Mouse (Mus musculus): ENCODE data around the gene Fsip1. TPM values are rescaled to one million over a fixed set of nuclear protein-coding genes. Genes with fewer than 3 reads are reported as not detected.

Gene Fsip1
- polyA plus RNA-seq, 1 experiment: 0.04 TPM

DNA sequence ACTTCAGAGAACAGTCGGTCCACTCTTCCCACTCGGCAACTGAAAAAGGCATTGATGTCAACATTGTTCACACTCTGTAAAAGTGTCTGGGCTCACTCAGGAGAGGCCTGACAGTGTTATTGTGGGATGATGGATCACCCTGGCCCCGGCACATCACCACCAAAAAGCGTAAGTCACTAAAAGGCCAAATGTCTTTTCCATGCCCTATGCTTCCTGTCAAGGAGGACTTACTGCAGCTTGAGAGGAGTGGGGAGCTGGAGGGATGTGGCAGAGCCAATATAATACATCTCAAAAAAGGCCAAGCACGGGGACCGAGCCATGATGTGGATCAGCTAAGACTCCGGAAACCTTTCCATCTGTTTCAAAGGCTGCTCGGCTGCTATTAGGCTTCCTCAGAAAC is 2.2 kb downstream of the Fsip1 start:
- no peak for DNase-seq (ENCODE audit: low spot score)

DNA sequence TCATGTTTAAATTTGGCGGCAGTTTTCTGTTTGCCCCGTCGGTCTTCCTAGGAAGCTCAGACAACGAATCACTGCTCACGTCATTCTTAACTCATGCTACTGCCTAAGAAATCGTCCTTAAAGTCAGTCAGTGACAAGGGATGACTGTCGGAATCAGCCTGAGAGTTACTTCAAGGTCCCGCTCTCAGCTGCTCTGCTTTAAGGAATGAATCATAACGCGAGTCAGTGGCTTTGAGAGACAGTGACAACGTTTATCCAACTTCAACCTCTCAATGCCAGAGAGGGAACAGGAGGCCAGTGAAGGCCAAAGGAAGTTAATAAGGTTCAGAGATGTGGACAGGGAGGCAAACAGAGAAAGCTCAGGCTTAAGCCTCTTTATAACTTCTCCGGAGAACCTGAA is 7.8 kb downstream of the Fsip1 start:
- no peak for DNase-seq (ENCODE audit: low spot score)

DNA sequence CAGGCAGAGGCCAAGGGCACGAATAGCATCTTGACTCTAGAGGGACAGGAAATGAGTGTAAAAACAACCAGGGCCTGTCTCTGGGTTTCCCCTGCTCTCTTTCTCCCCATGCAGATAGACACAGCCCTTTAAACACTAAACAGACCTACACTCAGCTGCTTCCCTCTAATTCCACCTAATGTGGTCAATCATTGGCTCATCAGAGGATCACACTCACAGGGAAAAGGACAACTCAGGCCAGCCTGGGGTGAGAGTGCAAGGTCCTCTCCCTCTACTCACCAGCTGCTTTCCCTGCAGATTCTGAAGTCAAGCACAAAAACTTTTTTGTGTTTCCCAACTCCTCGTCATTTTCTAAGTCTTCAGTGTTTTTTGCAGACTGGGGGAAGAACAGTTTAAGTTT is 8.8 kb downstream of the Fsip1 start:
- DNase-seq (ENCODE audit: low spot score): no peak

DNA sequence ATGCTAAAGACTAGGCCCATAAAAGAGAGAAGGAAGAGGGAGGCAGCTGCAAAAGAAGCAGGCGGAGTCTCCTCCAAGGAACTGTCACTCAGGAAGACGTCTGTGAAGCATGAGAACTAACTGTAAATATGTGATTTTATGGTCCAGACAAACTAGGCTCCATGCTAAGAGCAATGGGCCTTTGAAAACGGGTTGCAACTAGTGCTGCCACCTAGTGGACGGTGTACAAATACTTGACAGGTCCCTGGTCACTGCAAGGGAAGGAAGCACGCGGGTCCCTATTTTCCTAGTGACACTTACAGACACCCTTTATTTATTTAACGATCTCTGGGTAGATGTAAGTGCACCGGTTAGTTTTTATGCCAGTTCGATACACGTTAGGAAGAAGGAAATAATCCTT is 10.9 kb downstream of the Fsip1 start:
- DNase-seq (ENCODE audit: low spot score): peak; percentile 36

DNA sequence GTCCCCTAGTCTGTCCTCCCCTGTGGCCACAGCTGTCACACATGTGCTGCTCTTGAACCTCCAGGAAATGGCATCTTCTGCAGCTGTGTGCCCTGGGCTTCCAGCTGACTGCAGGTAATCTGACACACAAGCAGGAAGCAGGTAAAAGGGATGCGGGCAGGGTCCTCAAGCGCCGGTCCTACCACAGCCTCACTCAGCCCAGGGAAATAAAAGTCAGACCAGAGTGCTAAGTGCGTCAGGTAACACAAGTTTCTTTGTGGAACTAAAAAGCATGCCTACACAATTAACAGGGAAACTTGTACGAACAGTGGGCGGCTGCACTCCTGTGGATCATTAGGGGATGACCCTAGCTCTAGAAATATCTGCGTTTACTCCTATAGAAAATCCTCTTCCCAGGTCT is 20.6 kb downstream of the Fsip1 start:
- DNase-seq (ENCODE audit: low spot score): no peak

DNA sequence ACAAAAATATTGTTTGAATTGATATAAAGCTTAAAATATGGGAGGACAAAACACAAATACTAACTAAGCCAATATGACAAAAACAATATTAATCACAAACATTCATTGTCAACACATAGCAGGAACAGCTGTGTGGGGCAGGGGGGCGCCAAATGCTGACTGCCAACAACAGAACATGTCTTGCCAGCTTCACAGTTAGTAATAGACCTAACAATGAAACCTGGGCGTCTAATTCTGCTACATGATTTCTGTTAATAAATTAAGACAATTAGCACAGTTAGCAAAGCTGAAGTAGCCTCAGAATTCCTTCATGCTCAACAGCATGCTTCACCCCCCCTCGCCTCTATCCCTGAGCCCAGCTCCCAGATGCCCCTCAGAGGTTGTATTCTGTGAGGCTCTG is 21.2 kb downstream of the Fsip1 start:
- DNase-seq (ENCODE audit: low spot score): no peak

DNA sequence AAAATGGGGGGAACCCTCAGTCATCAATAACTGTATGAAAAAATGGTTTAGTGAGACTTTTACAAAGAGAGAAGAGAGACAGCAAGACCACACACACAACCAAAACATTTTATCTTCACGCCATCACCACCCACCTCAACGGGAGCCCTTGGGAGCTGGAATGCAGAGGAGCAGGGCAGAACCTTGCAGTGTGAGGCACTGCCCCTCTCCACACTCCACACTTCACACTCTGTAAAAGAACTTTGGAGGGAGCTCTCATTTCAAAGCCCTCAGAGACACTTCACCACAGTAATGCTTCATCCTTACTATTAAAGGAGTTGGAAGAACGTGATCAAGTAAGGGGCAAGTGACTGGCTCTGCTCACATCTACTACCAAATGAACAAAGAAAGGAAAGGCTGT is 26.2 kb downstream of the Fsip1 start:
- DNase-seq (ENCODE audit: low spot score): no peak

DNA sequence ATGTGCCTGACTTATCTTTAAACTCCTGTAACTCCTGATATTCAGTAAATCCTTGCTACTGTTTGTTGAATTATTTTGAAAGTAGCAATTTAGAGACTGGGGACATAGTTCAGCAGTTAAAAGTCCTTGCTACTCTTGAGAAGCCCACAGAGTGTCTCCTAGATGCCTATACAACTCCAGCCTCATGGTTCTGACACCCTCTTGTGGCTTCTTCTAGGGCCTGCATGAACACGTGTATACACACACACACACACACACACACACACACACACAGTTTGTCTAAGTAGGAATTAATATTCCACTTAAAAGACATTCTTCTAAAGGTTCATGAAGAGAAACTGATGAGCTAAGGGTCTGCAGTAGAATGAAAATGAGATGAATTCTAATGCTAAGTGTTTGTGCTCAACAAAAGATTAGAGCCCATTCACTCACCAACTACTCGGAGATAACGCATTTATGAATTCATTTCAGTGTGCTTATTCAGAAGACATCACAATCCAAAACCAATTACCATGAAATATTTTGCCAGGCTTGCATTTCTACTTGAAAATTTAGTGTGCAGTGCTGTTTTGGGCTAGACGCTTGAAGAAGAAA is 28.2 kb downstream of the Fsip1 start:
- no peak for DNase-seq (ENCODE audit: low spot score)

DNA sequence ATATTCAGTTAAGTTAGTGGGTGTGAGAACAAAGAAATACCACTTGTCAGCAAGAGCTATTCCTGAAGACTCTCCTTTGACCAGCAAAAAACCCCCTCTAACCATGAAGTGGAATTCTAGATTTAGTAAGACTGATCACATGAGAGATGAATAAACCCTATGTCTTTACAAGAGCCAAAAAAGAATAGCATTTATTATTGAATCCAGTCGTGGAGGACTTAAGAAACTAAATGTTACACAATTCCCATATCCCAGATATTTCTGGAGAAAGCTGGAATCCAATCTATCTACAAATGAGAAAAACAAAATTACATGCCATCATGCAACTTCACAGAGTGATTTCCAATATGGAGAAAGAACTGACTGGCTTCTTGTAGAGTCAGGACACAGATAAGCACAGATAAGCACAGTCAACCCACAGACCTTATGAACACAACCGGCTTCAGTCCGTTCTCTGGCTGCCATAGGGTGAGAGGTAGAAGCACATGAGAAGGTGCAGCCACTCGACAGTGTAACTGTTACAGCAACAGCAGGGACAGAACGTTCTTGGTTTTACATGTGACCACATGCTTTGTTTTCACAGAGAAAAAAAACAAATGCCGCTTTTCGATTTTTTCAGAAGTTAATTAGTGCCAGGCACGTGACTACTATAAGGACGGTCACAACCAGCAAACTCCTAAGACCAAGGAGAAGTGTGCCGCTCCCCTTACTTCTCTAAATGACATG is 31.3 kb downstream of the Fsip1 start:
- no peak for DNase-seq (ENCODE audit: low spot score)

DNA sequence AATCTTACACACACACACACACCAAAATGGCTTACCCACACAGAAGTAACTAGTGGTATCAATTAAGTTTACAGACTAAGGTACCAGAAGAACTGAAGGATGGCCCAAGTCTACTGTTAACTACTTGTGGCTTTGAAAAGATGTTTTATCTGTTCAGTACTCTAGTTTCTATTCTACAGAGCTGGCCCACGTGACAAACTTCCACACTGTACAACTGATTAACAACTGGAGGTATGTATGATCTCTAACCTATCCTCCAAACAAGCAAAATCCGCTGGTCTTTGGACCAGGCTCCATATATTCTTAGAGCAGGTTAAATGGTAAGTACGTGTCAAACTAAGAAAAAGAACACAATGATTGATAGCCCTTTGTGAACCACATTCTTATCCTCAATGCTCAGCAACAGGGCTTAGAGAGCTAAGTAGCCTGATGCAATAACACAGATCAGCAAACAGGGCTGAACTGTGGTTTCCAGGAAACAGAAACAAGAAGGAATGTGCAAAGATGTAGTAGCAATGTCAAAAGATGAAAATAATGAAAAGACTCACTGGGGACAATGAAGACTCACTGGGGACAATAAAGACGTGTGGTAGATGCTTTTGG is 38.7 kb downstream of the Fsip1 start:
- no peak for DNase-seq (ENCODE audit: low spot score)

DNA sequence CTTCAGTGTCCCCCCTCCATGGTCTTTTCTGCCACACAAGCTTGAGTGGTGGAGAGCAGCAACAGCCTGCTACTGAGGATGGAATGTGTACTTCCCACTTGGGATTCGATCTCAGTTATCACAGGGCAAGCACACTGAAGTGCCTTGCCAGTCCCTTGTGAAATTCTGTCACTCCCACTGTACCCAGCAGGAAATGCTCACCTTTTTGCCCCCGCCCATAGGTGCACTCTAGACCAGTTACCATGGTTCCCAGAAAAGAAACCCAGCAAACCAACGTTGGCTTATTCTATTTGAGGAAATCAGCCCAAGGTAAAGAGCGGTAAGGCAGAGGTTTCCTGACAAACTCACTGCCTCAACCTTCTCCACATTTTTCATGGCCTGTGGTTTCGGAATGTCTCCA is 47.1 kb downstream of the Fsip1 start:
- no peak for DNase-seq (ENCODE audit: low spot score)

DNA sequence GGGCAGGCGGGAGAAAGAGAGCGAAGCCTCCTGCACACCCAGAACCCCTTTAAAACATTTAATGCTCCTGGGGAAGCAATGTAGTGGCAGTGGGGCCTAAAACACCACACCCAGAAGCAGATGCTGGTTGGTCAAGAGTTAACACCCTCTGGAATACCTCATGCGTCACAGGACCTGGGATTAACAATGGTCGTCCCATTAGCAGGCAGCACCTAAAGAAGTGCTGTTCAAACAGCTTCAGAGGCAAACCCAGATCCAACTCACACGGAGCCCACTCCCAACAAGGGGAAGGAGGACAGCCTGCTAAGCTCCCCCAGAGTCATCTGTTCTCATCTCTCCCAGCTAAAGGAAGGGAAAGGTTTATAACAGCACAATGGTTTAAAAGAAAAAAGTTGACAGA is 48.1 kb downstream of the Fsip1 start:
- DNase-seq (ENCODE audit: low spot score): no peak

DNA sequence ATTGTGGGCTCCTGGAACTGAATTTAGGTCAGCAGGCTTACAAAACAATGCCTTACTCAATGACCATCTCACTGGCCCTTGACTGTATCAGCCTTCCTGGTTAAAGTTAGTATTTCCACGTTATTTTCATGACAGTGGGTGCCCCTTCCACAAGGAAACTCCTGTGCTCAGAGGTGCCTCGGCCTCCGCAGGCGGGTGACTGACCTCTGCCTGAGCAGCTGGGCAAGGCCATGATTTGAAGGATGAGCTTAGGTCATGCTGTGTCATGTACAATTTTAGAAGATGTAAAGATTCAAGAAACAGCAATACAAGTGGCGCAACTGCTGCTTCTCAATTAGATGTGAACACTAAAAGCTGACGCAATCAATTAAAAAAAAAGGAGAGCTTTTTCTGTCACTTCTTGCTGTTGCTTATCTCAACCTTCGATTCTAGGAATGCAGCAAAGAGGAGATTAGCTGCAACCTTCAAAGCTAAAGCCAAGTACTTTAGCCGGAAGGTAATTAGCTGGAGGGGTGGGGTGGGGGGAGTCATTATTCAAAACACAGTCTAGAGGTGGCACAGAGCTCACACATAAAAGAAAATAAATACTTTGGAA is 50.7 kb downstream of the Fsip1 start:
- DNase-seq (ENCODE audit: low spot score): no peak

DNA sequence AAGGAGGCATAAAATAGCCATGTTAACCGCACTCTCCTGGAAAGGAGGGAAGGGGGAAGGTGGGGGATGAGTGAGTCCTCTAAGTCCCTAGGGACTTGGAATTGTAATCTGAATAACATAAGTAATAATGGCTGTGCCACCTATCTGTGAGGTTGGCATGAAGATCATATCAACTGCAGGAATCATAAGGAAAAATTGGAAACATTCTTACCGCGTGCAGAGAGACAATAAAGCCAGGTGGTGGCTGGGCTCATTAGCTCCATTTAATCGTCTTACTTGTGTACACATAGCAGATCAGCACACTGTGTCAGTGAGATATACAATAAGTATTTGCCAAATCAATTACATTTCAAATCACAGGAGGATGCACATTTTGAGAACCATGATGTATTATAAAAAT is 52.1 kb downstream of the Fsip1 start:
- DNase-seq (ENCODE audit: low spot score): no peak

DNA sequence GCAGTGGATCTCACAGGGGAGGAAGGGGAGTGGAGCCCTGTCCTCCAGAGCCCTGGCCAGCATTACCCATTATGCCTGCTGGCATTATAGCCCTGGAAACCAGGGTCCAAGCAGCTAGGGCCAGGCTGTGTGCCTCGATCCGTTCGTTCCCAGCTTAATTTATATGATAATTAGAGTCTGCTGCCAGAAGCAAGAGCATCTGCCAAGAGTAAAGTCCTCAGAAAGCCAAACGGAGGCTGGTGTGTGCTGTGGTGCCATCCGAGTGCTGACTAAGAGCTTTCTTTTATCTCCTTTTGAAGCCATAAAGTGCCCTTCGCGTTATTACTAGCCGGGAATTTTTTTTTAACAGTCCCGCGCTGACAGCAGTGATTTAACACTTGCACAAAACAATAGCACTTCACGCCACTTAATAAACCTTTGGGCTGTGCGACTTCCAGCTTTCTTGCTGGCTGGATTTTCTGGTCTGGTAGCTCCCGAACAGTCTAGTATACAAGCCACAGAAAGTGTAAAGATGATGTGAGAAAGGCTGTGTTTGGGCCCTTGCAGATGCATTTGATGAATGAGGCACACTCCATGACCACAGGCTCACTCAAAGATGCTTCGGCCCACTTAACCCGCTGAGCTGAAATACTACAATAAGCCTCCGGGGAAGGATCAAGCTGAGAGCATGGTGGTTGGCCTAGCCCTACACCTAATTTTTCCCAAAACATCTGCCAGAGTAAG is 52.9 kb downstream of the Fsip1 start:
- no peak for DNase-seq (ENCODE audit: low spot score)

DNA sequence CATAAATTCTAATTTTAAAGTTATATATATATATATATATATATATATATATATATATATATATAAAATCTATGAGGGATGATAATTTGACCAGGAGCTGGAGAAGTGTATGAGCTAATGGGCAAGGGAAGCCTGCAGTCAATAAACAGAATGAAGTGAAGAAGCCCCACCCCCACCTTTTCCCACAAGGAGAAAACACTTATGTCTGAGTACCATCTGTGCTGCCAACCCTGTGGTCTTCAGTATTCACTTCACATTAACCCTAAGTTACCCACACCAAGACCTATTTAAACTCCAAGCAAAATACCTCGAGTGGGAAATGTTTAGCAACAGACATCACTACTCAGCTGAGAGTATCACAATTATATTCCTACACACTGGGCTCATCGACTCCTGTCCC is 53.8 kb downstream of the Fsip1 start:
- DNase-seq (ENCODE audit: low spot score): no peak

DNA sequence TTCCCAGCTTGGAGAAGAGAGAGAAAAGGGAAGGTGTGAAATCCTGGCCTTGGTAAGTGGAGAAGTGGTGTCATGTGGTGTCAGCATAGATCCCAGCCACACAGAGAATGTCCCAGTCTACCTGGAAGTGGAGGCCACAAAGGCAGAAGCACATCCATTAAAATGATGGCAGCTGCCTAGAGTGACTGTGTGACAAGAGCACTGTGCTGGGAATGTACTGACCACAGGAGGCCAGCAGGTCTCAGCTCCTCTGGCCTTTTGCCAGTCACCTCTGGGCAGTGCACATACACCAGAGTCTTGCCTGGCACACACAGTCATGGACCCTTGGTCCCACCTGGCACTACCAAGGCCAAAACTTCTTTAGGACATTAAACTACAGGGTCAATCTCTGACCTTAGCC is 54.8 kb downstream of the Fsip1 start:
- DNase-seq (ENCODE audit: low spot score): no peak

DNA sequence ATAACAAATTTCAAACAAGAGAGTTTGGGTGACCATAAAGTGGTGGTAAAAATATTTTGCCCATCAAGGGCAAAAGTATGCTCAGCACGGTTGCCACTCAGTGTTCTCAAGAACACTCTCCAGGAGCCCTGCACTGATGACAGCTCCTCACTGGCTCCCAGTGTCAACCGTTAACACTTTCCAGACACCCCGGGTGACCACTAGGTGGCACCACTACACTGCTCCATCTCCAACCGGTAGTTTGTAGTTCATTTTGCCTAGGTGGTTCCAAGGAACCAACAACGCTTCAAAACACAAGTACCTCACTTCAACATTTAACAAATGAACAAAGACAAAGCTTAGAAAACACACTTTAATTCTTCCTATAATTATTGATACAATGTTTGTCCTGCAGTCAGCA is 56.9 kb downstream of the Fsip1 start:
- peak; percentile 48 for DNase-seq (ENCODE audit: low spot score)

DNA sequence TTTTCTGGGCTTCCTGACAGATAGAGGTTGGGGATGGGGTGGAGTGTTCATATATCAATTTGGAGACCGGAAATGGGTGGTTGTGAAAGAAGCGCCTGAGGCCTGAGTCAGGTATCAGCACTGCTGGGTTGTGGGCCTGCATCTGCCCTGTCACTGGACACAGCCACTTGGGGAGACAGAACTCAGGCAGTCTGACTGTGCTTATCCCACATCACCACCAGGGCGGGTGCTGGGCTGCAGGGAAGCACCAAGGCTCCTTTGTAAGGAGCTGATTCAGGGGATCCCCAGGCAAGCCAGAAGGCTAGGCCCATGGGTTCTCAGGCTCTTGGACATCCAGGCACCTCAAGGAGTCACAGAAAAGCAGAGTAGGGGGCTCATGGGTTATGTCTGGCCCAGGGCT is 59.8 kb downstream of the Fsip1 start:
- DNase-seq (ENCODE audit: low spot score): no peak

DNA sequence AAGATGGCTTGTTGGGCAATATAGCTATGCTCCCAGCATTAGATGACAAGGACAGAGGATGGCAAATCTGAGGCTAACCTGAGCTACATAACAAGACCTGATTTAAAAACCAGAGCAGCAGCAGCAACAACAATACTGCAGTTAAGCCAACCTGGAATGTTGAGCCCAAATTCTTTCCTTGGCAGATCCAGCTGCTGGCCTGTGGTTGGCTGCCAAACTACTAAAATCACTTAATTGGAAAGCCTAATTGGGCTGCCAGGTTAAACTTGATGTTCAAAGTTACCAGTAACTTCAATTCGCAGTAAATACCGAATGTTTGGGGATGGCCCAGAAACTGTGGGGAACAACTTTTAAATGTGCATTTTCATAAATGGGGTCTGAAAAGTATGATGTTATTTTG is 74.6 kb downstream of the Fsip1 start:
- no peak for DNase-seq (ENCODE audit: low spot score)

DNA sequence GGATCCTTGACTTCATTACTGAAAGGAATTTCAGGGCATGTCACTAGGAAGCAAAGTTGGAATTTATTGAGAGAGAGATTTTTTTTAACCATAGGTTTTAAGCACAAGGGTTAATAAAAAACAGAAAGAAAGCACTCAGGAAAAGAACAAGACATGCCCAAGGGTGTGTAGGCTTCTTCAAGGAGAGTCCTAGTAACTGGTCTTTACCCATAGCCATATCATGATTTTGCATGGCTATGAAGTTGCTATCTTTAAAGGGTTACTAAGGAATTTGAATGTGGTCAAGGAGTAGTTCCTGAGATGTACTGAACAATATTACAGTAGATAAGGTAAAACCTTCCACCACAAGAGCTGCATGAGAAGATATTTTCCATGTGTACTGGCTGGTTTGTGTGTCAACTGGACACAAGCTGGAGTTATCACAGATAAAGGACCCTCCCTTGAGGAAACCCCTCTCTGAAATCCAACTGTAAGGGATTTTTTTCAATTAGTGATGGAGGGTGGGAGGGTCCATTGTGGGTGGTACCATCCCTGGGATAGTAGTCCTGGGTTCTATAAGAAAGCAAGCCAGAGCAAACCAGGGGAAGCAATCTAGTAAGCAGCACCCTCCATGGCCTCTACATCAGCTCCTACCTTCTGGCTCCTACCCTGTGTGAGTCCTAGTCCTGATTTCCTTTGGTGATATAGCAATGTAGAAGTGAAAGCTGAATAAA is 76.7 kb downstream of the Fsip1 start:
- DNase-seq (ENCODE audit: low spot score): no peak

DNA sequence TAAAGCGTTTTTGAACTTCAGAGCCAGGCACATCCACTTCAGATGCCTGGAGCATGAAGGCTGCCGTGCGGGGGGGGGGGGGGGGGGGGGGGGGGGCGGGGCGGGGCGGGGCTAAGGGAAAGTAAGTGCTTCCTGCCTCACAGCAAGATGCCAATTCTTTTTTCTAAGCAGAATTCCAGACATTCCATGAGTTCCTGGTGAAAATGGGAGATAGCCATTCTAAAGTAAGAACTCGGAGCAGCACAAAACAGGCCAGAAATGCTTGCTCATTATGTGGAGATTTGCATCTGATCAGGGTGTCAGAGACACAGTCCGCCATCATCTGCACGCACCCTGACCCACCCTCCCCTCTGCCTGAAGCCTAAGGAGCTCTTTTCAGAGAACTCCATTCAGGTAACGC is 77.3 kb downstream of the Fsip1 start:
- DNase-seq (ENCODE audit: low spot score): no peak
